Mouse (Mus musculus): ENCODE measurements around the gene Rffl. TPM values are rescaled to one million over a fixed set of nuclear protein-coding genes. Genes with fewer than 3 reads are reported as not detected.

The Rffl gene
- polyA plus RNA-seq, 1 experiment from 2014 or later: 21.9 TPM

Other genes with a start within 250 kb of the Rffl start
- 0.16 and 0.23 TPM in 2 replicates for gene Cct6b, start 106.9 kb downstream of the Rffl start, polyA plus RNA-seq (2015; fragmentation: Nextera tagmentation; extraction: Ambion mirVana)
- gene Zfp830, start 106.9 kb downstream of the Rffl start, polyA plus RNA-seq (2015; fragmentation: Nextera tagmentation; extraction: Ambion mirVana): 35.4 and 36.1 TPM in 2 replicates
- 27.3 and 30.7 TPM in 2 replicates for gene Lig3, start 90.1 kb downstream of the Rffl start, polyA plus RNA-seq (2015; fragmentation: Nextera tagmentation; extraction: Ambion mirVana)
- gene Rad51d, start 19.4 kb upstream of the Rffl start, polyA plus RNA-seq (2015; fragmentation: Nextera tagmentation; extraction: Ambion mirVana): 12.5 and 12.8 TPM in 2 replicates
- gene Fndc8, start 20.9 kb upstream of the Rffl start, polyA plus RNA-seq (2015; fragmentation: Nextera tagmentation; extraction: Ambion mirVana): 0.22 TPM in 1 of 2 replicates, not detected in the other
- gene Nle1, start 37.2 kb upstream of the Rffl start, polyA plus RNA-seq (2015; fragmentation: Nextera tagmentation; extraction: Ambion mirVana): 28.5 and 33.8 TPM in 2 replicates
- 1.3 and 10.6 TPM in 2 replicates for gene Unc45b, start 39.3 kb upstream of the Rffl start, polyA plus RNA-seq (2015; fragmentation: Nextera tagmentation; extraction: Ambion mirVana)
- 1.9 and 2.3 TPM in 2 replicates for gene Slfn5, start 80.1 kb upstream of the Rffl start, polyA plus RNA-seq (2015; fragmentation: Nextera tagmentation; extraction: Ambion mirVana)
- 21.2 and 21.3 TPM in 2 replicates for gene Slfn9, start 120.6 kb upstream of the Rffl start, polyA plus RNA-seq (2015; fragmentation: Nextera tagmentation; extraction: Ambion mirVana)
- 0.81 and 0.85 TPM in 2 replicates for gene Slfn8, start 149.6 kb upstream of the Rffl start, polyA plus RNA-seq (2015; fragmentation: Nextera tagmentation; extraction: Ambion mirVana)
- gene Slfn2, start 193.9 kb upstream of the Rffl start, polyA plus RNA-seq (2015; fragmentation: Nextera tagmentation; extraction: Ambion mirVana): 9.3 and 9.5 TPM in 2 replicates
- 1.4 and 1.5 TPM in 2 replicates for gene Slfn1, start 245.6 kb upstream of the Rffl start, polyA plus RNA-seq (2015; fragmentation: Nextera tagmentation; extraction: Ambion mirVana)

Measured in stomach, embryonic 16.5 days (tissue).